8 mouse cellular contexts compared by ENCODE assay signal in the genomic region with DNA sequence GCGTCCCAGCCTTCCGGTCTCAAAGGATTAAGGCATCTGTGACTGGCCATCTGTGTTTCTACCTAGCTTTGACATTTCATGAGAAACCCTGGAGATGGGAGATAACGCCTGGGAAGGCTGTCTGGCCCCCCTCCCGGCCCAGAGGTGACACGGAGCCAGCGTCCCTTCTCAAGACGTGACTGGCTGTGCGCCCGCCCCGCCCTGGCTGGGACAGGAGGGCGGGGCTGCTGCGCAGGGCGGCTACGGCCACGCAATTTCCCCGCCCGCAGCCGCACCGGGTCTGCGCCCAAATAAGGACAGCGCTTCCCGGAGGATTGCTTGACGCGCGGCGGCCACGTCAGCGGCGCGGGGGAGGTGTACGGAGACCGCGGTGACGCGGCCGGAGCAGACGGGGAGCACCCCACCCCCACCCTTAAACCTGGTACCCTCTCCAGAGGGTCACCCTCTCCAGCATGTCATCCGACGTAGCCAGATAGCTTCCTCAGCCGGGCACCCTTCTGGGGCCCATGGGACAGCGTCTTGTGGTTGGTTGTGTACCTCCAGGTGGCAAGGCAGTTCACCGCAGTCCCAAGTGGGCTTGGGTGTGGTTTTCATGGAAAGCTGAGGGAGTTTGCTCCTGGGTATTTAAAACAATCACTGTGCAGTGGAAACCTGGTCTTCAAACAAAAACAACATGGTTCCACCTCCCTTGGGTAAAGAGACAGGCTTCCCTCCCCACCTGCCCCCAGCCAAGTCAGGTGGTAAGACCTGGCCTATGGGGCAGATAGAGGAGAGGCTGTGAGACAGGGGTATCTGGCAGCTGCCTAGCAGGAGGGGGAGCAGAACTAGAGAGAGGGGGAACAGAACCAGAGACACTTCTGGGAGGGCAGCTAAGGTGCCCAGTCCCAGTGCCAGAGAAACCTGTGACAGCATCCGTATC. TPM values are rescaled to one million over a fixed set of nuclear protein-coding genes. Genes with fewer than 3 reads are reported as not detected.
DNase-seq lines count a peak whose midpoint lies in the region; ATAC-seq lines count a peak whose summit lies in the region.

No protein-coding gene starts in this region.

- H3K36me3 ChIP-seq in megakaryocyte, embryonic 14.5 days (replicated peaks; ENCODE audit: low read length): no peaks in the 10 kb centered on the region

- no peaks in the 10 kb centered on the region for H3K27me3 ChIP-seq in megakaryocyte, embryonic 14.5 days (replicated peaks)

- H3K4me3 ChIP-seq in megakaryocyte, embryonic 14.5 days (replicated peaks): peak overlapping the region; percentile 91

- peak; percentile 64 for ATAC-seq in common myeloid progenitor, adult 5-6 weeks (replicated peaks; ENCODE audit: low read depth, poor library complexity, severe bottlenecking)

- H3K4me1 ChIP-seq in megakaryocyte, embryonic 14.5 days: peaks cover 77% of the 10 kb centered on the region

- DNase-seq in ZHBTc4 (ENCODE audit: low read depth, low spot score): peak; percentile 92
- DNase-seq in gastrocnemius, adult 8-10 months (ENCODE audit: low spot score in 2 of 2): peak; percentile 94 to 97
- DNase-seq in induced T-regulatory cell, adult 2 months (ENCODE audit: low read depth): peak; percentile 97
- DNase-seq in left cerebral cortex, adult 9 months (ENCODE audit: low spot score in 2 of 2): peak; percentile 68 to 86
- DNase-seq in right cerebral cortex, adult 2 months (ENCODE audit: low spot score in 2 of 2): peak; percentile 87 to 90
- DNase-seq in urinary bladder, postnatal 10 days (ENCODE audit: low spot score): peak; percentile 75

- no peaks in the 10 kb centered on the region for H3K9me3 ChIP-seq in megakaryocyte, embryonic 14.5 days

RNA-seq across cellular contexts. Expression of a gene that starts 14.2 kb away (rescaled TPM):
- 87.7 and 93.6 TPM in 2 replicates for total RNA-seq in common myeloid progenitor, adult 5-6 weeks (2017)
- total RNA-seq in gastrocnemius, adult 8-10 months (2022): 10 to 100 TPM in 3 of 4 experiments, 1 to 10 TPM in 1; 8.6 to 22.9 (median 14.3) TPM
- polyA plus RNA-seq in megakaryocyte, embryonic 14.5 days (2012; ENCODE audit: insufficient read depth, low replicate concordance): 8.3 and 13.9 TPM in 2 replicates

RNA-seq across cellular contexts. Expression of a gene that starts 17.9 kb away (rescaled TPM):
- 0.53 and 0.55 TPM in 2 replicates for total RNA-seq in common myeloid progenitor, adult 5-6 weeks (2017)
- not detected for total RNA-seq in gastrocnemius, adult 8-10 months (2022)
- polyA plus RNA-seq in megakaryocyte, embryonic 14.5 days (2012; ENCODE audit: insufficient read depth, low replicate concordance): not detected in 2 replicates

RNA-seq across cellular contexts. Expression of a gene that starts 56.1 kb away (rescaled TPM):
- total RNA-seq in common myeloid progenitor, adult 5-6 weeks (2017): not detected in 2 replicates
- total RNA-seq in gastrocnemius, adult 8-10 months (2022): 100 to 1,000 TPM in 1 of 4 experiments, 10 to 100 TPM in 3; 25.4 to 104 (median 52.6) TPM
- not detected in 2 replicates for polyA plus RNA-seq in megakaryocyte, embryonic 14.5 days (2012; ENCODE audit: insufficient read depth, low replicate concordance)

Comparison
In these comparisons a context has a peak if more than half of its experiments do, and no peak if none do; other contexts are left out.
1. Peak in every context shown above with its lines: DNase-seq, ATAC-seq and H3K4me3 ChIP-seq.
2. RNA of a gene that starts 56.1 kb away (total RNA-seq): 25.4 to 104 TPM in gastrocnemius, adult 8-10 months; not detected in common myeloid progenitor, adult 5-6 weeks; every median in the first group is over 10 times any median in the second.